Comparison of ENCODE assay signal across 8 mouse cellular contexts in the genomic region with DNA sequence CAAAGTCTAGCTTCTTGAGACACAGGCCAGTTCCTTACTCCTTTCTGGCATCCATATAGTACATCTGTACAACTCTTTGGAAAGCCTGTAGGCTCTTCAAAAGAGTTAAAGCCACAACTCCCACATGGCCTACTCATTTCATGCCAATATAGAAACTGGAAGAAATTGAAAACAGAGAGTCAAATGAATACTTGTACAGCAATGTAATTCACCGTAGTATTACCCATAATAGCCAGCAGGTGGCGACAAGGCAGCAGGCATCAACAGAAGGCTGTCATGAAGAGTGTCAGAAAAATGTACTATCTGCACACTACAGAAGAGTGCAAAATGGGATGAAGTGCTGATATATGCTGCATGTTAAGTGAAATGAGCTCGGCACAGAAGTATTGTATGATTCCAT.
DNase-seq lines count a peak whose midpoint lies in the region; ATAC-seq and TF ChIP-seq lines count a peak whose summit lies in the region.

No protein-coding gene starts in this region.

- H3K9me3 ChIP-seq in E14TG2a.4 (ENCODE audit: low read length), result peaks cover 26% of the 10 kb centered on the region
- no peaks in the 10 kb centered on the region for H3K9me3 ChIP-seq in forebrain, embryonic 15.5 days
- no peaks in the 10 kb centered on the region for H3K9me3 ChIP-seq in kidney, embryonic 16.5 days (ENCODE audit: low read length)
- no peaks in the 10 kb centered on the region for H3K9me3 ChIP-seq in limb, embryonic 15.5 days

- peak; percentile 90 for ATAC-seq in forebrain, embryonic 15.5 days (replicated peaks)
- ATAC-seq in kidney, embryonic 16.5 days (ENCODE audit: low FRiP score, low TSS enrichment), result peak; percentile 42; the same call in 1 of the 2 replicates
- ATAC-seq in limb, embryonic 15.5 days (ENCODE audit: insufficient number of reproducible peaks, low FRiP score, low TSS enrichment, low read depth), result peak; percentile 55

- 12% methylated on average over 3 of the region's 3 CpGs for WGBS in forebrain, embryonic 15.5 days
- 11% methylated on average over 3 of the region's 3 CpGs for WGBS in kidney, embryonic 16.5 days
- WGBS in limb, embryonic 15.5 days, result 10% methylated on average over 3 of the region's 3 CpGs

- no peaks in the 10 kb centered on the region for H3K36me3 ChIP-seq in E14TG2a.4 (ENCODE audit: insufficient read depth, low read length)
- H3K36me3 ChIP-seq in forebrain, embryonic 15.5 days, result no peaks in the 10 kb centered on the region
- H3K36me3 ChIP-seq in kidney, embryonic 16.5 days (ENCODE audit: insufficient read depth, low read length), result no peaks in the 10 kb centered on the region
- no peaks in the 10 kb centered on the region for H3K36me3 ChIP-seq in limb, embryonic 15.5 days

- no peak overlapping the region for H3K9ac ChIP-seq in forebrain, embryonic 15.5 days (replicated peaks)
- H3K9ac ChIP-seq in kidney, embryonic 16.5 days (replicated peaks; ENCODE audit: low read length), result no peak overlapping the region
- H3K9ac ChIP-seq in limb, embryonic 15.5 days, result no peak overlapping the region

- no peak overlapping the region for H3K4me3 ChIP-seq in E14TG2a.4 (replicated peaks; ENCODE audit: low read length)
- H3K4me3 ChIP-seq in forebrain, embryonic 15.5 days, result no peak overlapping the region
- no peak overlapping the region for H3K4me3 ChIP-seq in kidney, embryonic 16.5 days (ENCODE audit: low read length)
- H3K4me3 ChIP-seq in limb, embryonic 15.5 days, result no peak overlapping the region

- TF ChIP-seq CTCF in E14TG2a.4 (conservative IDR thresholded peaks at IDR 0.05; ENCODE audit: low read length), result peak; percentile 87

- H3K27ac ChIP-seq in forebrain, embryonic 15.5 days (replicated peaks), result no peak overlapping the region
- H3K27ac ChIP-seq in kidney, embryonic 16.5 days (ENCODE audit: low read length), result no peak overlapping the region
- H3K27ac ChIP-seq in limb, embryonic 15.5 days, result no peak overlapping the region

- H3K4me2 ChIP-seq in forebrain, embryonic 15.5 days (replicated peaks), result no peak overlapping the region
- H3K4me2 ChIP-seq in kidney, embryonic 16.5 days (replicated peaks; ENCODE audit: low read depth, low read length), result no peak overlapping the region
- no peak overlapping the region for H3K4me2 ChIP-seq in limb, embryonic 15.5 days

- peaks cover 7% of the 10 kb centered on the region for H3K4me1 ChIP-seq in E14TG2a.4 (replicated peaks; ENCODE audit: low read depth, low read length)
- no peaks in the 10 kb centered on the region for H3K4me1 ChIP-seq in forebrain, embryonic 15.5 days
- H3K4me1 ChIP-seq in kidney, embryonic 16.5 days (ENCODE audit: insufficient read depth, low read length), result no peaks in the 10 kb centered on the region
- H3K4me1 ChIP-seq in limb, embryonic 15.5 days, result no peaks in the 10 kb centered on the region

- DNase-seq in gastrocnemius, adult 18-20 months (ENCODE audit: low spot score), result peak; percentile 41
- DNase-seq in gastrocnemius, postnatal 25 days, result no peak
- DNase-seq in cerebellum, adult 11 months, result peak; percentile 1
- DNase-seq in right cerebral cortex, adult 2 months (ENCODE audit: low spot score in 2 of 2), result peak; percentile 72 to 76

- H3K27me3 ChIP-seq in E14TG2a.4 (ENCODE audit: insufficient read depth, low read length), result no peaks in the 10 kb centered on the region
- H3K27me3 ChIP-seq in forebrain, embryonic 15.5 days, result no peaks in the 10 kb centered on the region
- no peaks in the 10 kb centered on the region for H3K27me3 ChIP-seq in kidney, embryonic 16.5 days (ENCODE audit: insufficient read depth, low read length)
- H3K27me3 ChIP-seq in limb, embryonic 15.5 days, result no peaks in the 10 kb centered on the region
